Mouse (Mus musculus) heart, adult 2 months (tissue): ENCODE measurements at regions not wholly inside any gene's neighbourhood (a gene's known extent, or its start where the extent isn't known, plus 50 kb on each side); places are given as distances from the start of the nearest gene placed in this dataset.

Source experiments
- CTCF ChIP-seq: fragments of 200-600 bp; IDR thresholded peaks from 2 replicates; pipeline ENCODE4 v1.8.1; 2022; ENCODE audit warnings: antibody characterized with exemption, mild to moderate bottlenecking, moderate library complexity
- POLR2A ChIP-seq: fragments of 200-500 bp; IDR thresholded peaks from 2 replicates; pipeline ENCODE4 v1.6.1; 2011; ENCODE audit warnings: mild to moderate bottlenecking, low read depth, low read length, control low read depth; ENCODE audit not compliant: insufficient read depth

GRCm38 (mm10) chr14:16964717-16965391 is 145.9 kb upstream of the Rarb start:
- no peak for TF ChIP-seq CTCF
- TF ChIP-seq POLR2A, result no peak
